Mouse (Mus musculus): ENCODE measurements around the gene Itpr1. TPM values are rescaled to one million over a fixed set of nuclear protein-coding genes. Genes with fewer than 3 reads are reported as not detected.

Gene Itpr1
- polyA plus RNA-seq, 1 experiment = 37.7 TPM

- TF ChIP-seq CTCF (IDR thresholded peaks at IDR 0.05; ENCODE audit: insufficient read depth, low read length) = no peak
- no peak for TF ChIP-seq POLR2A (IDR thresholded peaks at IDR 0.05; ENCODE audit: borderline replicate concordance, extremely low read depth, low read depth, low read length)
- no peak for DNase-seq
- Histone ChIP-seq H3K4me3 (replicated peaks; ENCODE audit: extremely low read depth, low read depth, low read length) (no peak overlapping the region), H3K4me1 (ENCODE audit: control insufficient read depth, insufficient read depth, low read length) (peaks cover 3% of the 10 kb centered on the region; the same call in 1 of the 2 replicates)
- 68% methylated on average over 1 of the region's 1 CpGs for WGBS
Observed at GRCm38 (mm10) chr6:108491969-108492368, 279.1 kb downstream of the Itpr1 start.

GRCm38 (mm10) chr6:108493753-108494152 is 280.9 kb downstream of the Itpr1 start:
- DNase-seq = no peak
- 93% methylated on average over 16 of the region's 16 CpGs for WGBS
- no peak overlapping the region for H3K4me3 ChIP-seq (replicated peaks; ENCODE audit: extremely low read depth, low read depth, low read length)
- TF ChIP-seq POLR2A (IDR thresholded peaks at IDR 0.05; ENCODE audit: borderline replicate concordance, extremely low read depth, low read depth, low read length) = no peak
- TF ChIP-seq CTCF (IDR thresholded peaks at IDR 0.05; ENCODE audit: insufficient read depth, low read length) = no peak
- H3K4me1 ChIP-seq (ENCODE audit: control insufficient read depth, insufficient read depth, low read length) = no peaks in the 10 kb centered on the region; the same call in 1 of the 2 replicates

GRCm38 (mm10) chr6:108494185-108494804 is 281.4 kb downstream of the Itpr1 start:
- Histone ChIP-seq H3K4me3 (replicated peaks; ENCODE audit: extremely low read depth, low read depth, low read length) (no peak overlapping the region), H3K4me1 (ENCODE audit: control insufficient read depth, insufficient read depth, low read length) (no peaks in the 10 kb centered on the region; the same call in 1 of the 2 replicates)
- 74% methylated on average over 10 of the region's 10 CpGs for WGBS
- no peak for DNase-seq
- TF ChIP-seq CTCF (IDR thresholded peaks at IDR 0.05; ENCODE audit: insufficient read depth, low read length) = no peak
- no peak for TF ChIP-seq POLR2A (IDR thresholded peaks at IDR 0.05; ENCODE audit: borderline replicate concordance, extremely low read depth, low read depth, low read length)

- Histone ChIP-seq H3K4me1 (ENCODE audit: control insufficient read depth, insufficient read depth, low read length) (no peaks in the 10 kb centered on the region; the same call in 1 of the 2 replicates), H3K4me3 (replicated peaks; ENCODE audit: extremely low read depth, low read depth, low read length) (no peak overlapping the region)
- TF ChIP-seq CTCF (IDR thresholded peaks at IDR 0.05; ENCODE audit: insufficient read depth, low read length) = no peak
- TF ChIP-seq POLR2A (IDR thresholded peaks at IDR 0.05; ENCODE audit: borderline replicate concordance, extremely low read depth, low read depth, low read length) = no peak
- WGBS = 86% methylated on average over 6 of the region's 6 CpGs
- no peak for DNase-seq
Observed at GRCm38 (mm10) chr6:108494994-108495393, 282.1 kb downstream of the Itpr1 start.

- WGBS = 74% methylated on average over 7 of the region's 7 CpGs
- DNase-seq = no peak
- Histone ChIP-seq H3K4me1 (ENCODE audit: control insufficient read depth, insufficient read depth, low read length) (no peaks in the 10 kb centered on the region), H3K4me3 (replicated peaks; ENCODE audit: extremely low read depth, low read depth, low read length) (no peak overlapping the region)
- TF ChIP-seq CTCF (IDR thresholded peaks at IDR 0.05; ENCODE audit: insufficient read depth, low read length) (no peak), POLR2A (IDR thresholded peaks at IDR 0.05; ENCODE audit: borderline replicate concordance, extremely low read depth, low read depth, low read length) (no peak)
Observed at GRCm38 (mm10) chr6:108498070-108498469, 285.2 kb downstream of the Itpr1 start.

- no peak for DNase-seq
- 74% methylated on average over 5 of the region's 5 CpGs for WGBS
- TF ChIP-seq CTCF (IDR thresholded peaks at IDR 0.05; ENCODE audit: insufficient read depth, low read length) (no peak), POLR2A (IDR thresholded peaks at IDR 0.05; ENCODE audit: borderline replicate concordance, extremely low read depth, low read depth, low read length) (no peak)
- H3K4me1 ChIP-seq (ENCODE audit: control insufficient read depth, insufficient read depth, low read length) = no peaks in the 10 kb centered on the region; the same call in 1 of the 2 replicates
- H3K4me3 ChIP-seq (replicated peaks; ENCODE audit: extremely low read depth, low read depth, low read length) = no peak overlapping the region
Observed at GRCm38 (mm10) chr6:108503651-108504050, 290.8 kb downstream of the Itpr1 start.

- TF ChIP-seq POLR2A (IDR thresholded peaks at IDR 0.05; ENCODE audit: borderline replicate concordance, extremely low read depth, low read depth, low read length) = no peak
- TF ChIP-seq CTCF (IDR thresholded peaks at IDR 0.05; ENCODE audit: insufficient read depth, low read length) = no peak
- 66% methylated on average over 7 of the region's 7 CpGs for WGBS
- H3K4me1 ChIP-seq (ENCODE audit: control insufficient read depth, insufficient read depth, low read length) = peaks cover 5% of the 10 kb centered on the region
- DNase-seq = no peak
- H3K4me3 ChIP-seq (replicated peaks; ENCODE audit: extremely low read depth, low read depth, low read length) = no peak overlapping the region
Observed at GRCm38 (mm10) chr6:108504717-108505116, 291.8 kb downstream of the Itpr1 start.

GRCm38 (mm10) chr6:108506161-108506560 is 293.3 kb downstream of the Itpr1 start:
- H3K4me1 ChIP-seq (ENCODE audit: control insufficient read depth, insufficient read depth, low read length) = peaks cover 5% of the 10 kb centered on the region
- TF ChIP-seq POLR2A (IDR thresholded peaks at IDR 0.05; ENCODE audit: borderline replicate concordance, extremely low read depth, low read depth, low read length) = no peak
- no peak for TF ChIP-seq CTCF (IDR thresholded peaks at IDR 0.05; ENCODE audit: insufficient read depth, low read length)
- 85% methylated on average over 3 of the region's 3 CpGs for WGBS
- no peak overlapping the region for H3K4me3 ChIP-seq (replicated peaks; ENCODE audit: extremely low read depth, low read depth, low read length)
- DNase-seq = no peak

- TF ChIP-seq POLR2A (IDR thresholded peaks at IDR 0.05; ENCODE audit: borderline replicate concordance, extremely low read depth, low read depth, low read length) (no peak), CTCF (IDR thresholded peaks at IDR 0.05; ENCODE audit: insufficient read depth, low read length) (no peak)
- 85% methylated on average over 3 of the region's 3 CpGs for WGBS
- DNase-seq = no peak
- Histone ChIP-seq H3K4me3 (replicated peaks; ENCODE audit: extremely low read depth, low read depth, low read length) (no peak overlapping the region), H3K4me1 (ENCODE audit: control insufficient read depth, insufficient read depth, low read length) (peaks cover 5% of the 10 kb centered on the region)
Observed at GRCm38 (mm10) chr6:108507337-108507736, 294.4 kb downstream of the Itpr1 start.

- TF ChIP-seq CTCF (IDR thresholded peaks at IDR 0.05; ENCODE audit: insufficient read depth, low read length) (no peak), POLR2A (IDR thresholded peaks at IDR 0.05; ENCODE audit: borderline replicate concordance, extremely low read depth, low read depth, low read length) (no peak)
- Histone ChIP-seq H3K4me3 (replicated peaks; ENCODE audit: extremely low read depth, low read depth, low read length) (no peak overlapping the region), H3K4me1 (ENCODE audit: control insufficient read depth, insufficient read depth, low read length) (peaks cover 5% of the 10 kb centered on the region)
- WGBS = 41% methylated on average over 2 of the region's 2 CpGs
- DNase-seq = no peak
Observed at GRCm38 (mm10) chr6:108509320-108509719, 296.4 kb downstream of the Itpr1 start.

Data from lung, adult 2 months (tissue).